Mouse (Mus musculus) c-Kit-positive CD71-positive TER-119-negative erythroid progenitor cells, embryonic 14.5 days (primary cell): Measurements from ENCODE around the gene Plac9a.
"Not testable (repeated sequence)": the region's sequence is repeated elsewhere in the genome, so short reads cannot be mapped to it uniquely, and the experiment has no call there.

Source experiments
- DNase-seq: peaks from one replicate; pipeline ENCODE4 v3.0.0-alpha.2; 2013; ENCODE audit warnings: low read depth

Gene Plac9a

GRCm38 (mm10) chr14:25903000-25903399 lies at the start of gene Plac9a:
Gene Plac9a, minus strand, starts transcription at chr14:25903100.
- not testable (repeated sequence) for DNase-seq

DNA sequence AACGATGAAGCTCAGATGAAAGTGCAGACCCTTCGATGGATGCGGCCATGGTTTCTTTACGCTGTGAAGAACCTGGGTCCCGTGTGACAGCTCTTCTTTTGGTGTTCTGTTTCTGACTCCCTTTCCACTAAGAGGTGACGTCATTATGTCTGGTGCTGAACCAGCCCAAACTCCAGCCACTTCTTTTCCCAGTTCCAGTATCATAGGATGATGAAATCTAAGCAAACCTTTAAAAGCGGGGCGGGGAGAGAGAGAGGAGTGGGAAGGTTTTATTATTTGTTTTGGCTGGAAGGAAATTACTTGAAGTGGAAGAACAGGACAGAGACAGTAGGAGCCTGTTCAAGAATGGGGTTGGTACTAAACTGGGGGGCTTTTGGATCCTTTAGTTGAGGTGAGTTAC lies 35.1 kb upstream of the Plac9a start, which contains the start of gene Cphx1:
Cphx1 (plus strand) TSS at position 301 of the 400 bp plus-strand sequence.
- DNase-seq, result not testable (repeated sequence)

DNA sequence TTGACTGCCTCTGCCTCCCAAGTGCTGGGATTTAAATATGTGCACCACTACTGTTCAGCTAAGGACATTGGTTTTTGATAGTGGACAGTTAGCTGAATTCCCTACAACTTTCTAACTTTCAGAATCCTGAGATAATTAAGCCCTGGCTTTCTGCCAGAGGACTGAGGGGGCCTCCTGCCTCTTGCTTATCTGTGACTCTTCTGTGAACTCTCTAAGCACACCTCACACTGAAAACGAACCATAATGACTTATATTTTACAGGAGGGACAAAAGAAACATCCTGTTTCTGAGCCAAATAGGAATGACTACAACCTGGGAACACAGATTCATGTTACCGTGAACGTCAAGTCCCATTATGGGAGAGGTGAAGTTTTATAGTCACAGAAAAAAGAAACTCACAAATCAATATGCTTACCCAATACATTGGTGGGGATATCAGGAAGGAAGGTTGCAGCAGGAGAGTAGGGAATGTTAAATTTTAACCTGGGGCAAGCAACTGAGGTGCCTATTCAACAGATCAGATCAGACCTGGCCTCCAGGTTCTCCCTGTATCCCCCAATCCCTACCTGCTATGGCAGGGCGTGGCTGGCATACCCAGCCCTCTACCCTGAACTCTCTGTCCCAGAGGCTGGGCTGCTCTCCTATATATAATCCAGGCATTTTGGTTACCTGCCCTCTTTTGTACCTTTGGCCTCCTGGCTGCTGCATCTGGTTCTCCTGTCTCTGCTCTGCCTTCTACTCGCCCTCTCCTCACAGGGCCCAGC lies 34.1 kb upstream of the Plac9a start:
- not testable (repeated sequence) for DNase-seq

DNA sequence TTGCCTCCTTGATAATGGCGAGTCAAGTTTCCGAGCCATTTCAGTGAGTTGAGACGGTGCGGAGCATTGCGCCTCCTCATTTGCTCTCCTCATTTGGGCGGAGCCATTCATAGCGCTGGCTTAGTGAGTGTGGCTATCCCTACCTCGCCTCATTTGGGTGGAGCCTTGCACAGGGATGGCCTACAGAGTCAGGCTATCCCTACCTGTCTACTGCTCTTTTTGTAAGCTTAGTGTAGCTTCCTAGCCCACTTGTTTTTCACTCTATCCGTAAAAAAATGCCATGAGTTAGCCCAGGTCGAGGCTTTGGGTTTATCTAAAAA lies 24.6 kb upstream of the Plac9a start, which contains the start of gene Tmem254a:
Tmem254a (minus strand) TSS at position 111 of the 320 bp plus-strand sequence.
- not testable (repeated sequence) for DNase-seq

- DNase-seq, result not testable (repeated sequence)
Observed at GRCm38 (mm10) chr14:25926814-25927561, 24.1 kb upstream of the Plac9a start.

DNA sequence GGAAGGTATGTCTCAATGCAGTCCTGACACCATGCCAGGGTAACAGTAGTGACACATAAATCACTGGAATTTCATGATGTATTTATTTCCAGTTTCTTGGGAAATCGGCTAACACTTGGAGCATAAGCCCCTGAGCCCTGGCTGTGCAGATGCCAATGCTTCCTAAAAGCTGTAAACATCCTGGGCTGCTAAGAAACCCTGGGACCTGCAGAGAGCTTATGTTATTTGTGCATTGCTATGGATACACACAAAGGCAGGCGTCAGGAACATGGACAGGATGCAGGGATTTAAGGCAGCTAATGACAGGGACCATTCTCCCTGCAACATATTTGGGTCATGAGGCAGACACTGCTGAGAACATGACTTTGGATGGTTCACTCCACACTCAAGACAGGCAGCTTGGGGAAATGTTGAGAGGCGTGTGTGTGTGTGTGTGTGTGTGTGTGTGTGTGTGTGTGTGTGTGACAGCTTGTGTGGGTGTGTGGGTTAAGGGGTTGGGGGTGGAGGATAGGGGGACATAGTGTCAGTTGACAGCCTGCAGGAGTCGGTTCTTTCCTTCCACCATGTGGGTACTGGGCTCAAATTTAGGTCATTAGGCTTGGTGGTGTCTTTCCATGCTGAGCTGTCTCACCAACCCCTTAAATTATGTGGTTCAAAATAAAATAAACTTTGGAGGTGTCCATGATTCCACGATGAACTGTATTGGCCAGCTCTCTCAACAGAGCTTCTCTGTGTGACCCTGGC lies 15.7 kb upstream of the Plac9a start:
- DNase-seq, result not testable (repeated sequence)

- DNase-seq, result not testable (repeated sequence)
Observed at GRCm38 (mm10) chr14:25908976-25909375, 6.1 kb upstream of the Plac9a start.

DNA sequence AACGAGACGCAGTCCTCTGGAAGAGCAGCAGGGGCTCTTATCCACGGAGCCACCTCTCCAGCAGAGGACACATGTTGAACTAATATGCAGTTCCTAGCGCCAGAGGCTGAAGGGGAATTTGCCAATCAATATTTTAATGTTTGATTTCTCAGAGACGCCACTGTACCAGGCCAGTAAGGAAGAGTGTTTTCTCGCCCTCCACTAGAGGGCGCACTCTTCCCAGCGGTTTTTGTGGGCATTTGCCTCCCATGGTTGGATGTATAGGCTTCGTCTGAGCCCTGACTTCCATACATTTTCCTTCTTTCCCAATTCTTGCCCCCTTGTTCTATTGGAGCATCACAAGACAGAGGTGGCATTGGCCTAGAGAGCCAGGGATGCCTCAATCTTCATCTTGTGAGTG lies 4.4 kb upstream of the Plac9a start:
- not testable (repeated sequence) for DNase-seq

DNA sequence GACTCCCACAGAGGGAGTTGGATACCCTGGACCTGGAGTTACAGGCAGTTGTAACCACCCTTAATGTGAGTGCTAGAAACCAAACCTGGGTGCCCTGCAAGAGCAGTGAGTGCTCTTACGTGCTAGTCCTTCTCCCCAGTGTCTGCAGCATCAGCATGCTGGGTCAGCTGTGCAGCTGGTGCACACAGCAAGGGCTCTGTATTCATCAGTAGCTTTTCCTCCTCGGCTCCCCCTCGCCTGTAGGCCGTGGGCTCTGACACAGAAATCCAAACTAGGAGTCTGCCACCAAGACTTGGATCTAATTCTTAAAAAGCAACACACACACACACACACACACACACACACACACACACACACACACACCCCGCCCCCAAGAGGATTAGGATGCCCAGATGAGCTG lies 2.3 kb upstream of the Plac9a start:
- DNase-seq, result not testable (repeated sequence)

DNA sequence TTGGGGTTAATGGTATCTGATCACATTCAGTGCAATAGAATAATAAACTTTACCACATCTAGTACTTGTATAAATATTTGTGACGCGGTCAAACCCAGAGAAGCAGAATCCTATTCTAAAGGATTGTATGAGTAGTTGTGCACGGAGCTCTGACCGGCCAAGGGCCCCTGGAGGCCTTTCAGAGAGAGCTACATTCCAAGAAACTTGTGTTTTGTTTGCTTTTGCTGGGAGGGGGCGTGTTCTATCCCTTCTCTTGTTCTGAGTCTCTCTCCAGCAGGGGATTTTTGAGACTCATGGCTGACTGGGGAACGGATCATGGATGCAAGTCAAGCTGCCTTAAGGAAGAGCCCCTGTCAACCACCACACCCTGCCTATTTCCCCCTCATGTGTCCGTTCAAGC lies 7.2 kb downstream of the Plac9a start:
- not testable (repeated sequence) for DNase-seq

DNA sequence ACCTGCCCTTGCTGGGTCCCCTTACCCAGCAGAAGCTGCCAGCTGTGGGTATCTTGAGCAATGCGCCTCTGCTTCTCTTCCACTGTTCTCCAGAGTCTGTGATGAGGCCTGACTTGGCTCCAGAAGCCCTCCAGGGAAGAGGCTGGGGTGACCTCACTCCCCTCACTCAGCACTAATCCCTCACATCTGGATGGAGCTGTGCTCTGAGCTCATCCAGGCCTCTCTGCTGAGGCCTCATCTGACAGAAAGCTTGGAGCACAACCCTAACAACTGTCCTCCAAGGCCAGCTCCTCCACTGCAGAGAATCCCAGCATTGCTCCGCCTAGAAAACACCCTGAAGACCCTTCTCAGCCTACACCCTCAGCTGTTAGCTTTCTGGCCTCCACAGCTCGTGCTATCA lies 8.3 kb downstream of the Plac9a start:
- DNase-seq, result not testable (repeated sequence)

DNA sequence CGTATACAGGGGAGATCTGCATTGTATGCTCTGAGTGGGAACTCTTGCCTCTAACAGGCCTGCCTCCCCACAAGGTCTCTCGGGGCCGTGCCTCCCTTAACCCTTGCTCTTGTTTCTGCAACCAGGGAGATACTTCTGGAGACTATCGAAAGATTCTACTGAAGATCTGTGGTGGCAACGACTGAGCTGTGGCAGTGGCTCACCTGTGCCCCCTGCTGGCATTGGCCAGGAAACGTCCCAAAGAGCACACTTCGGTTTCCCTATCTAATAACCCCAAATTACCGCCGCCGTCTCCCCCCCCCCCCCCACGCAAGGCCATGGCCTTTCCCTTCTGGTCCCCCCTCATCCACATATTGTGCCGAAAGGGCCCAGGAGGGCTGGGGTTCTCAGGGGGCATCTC lies 17.0 kb downstream of the Plac9a start:
- not testable (repeated sequence) for DNase-seq

- DNase-seq, result not testable (repeated sequence)
Observed at GRCm38 (mm10) chr14:25881769-25882168, 21.1 kb downstream of the Plac9a start.

- DNase-seq, result not testable (repeated sequence)
Observed at GRCm38 (mm10) chr14:25876640-25877039, 26.3 kb downstream of the Plac9a start.

DNA sequence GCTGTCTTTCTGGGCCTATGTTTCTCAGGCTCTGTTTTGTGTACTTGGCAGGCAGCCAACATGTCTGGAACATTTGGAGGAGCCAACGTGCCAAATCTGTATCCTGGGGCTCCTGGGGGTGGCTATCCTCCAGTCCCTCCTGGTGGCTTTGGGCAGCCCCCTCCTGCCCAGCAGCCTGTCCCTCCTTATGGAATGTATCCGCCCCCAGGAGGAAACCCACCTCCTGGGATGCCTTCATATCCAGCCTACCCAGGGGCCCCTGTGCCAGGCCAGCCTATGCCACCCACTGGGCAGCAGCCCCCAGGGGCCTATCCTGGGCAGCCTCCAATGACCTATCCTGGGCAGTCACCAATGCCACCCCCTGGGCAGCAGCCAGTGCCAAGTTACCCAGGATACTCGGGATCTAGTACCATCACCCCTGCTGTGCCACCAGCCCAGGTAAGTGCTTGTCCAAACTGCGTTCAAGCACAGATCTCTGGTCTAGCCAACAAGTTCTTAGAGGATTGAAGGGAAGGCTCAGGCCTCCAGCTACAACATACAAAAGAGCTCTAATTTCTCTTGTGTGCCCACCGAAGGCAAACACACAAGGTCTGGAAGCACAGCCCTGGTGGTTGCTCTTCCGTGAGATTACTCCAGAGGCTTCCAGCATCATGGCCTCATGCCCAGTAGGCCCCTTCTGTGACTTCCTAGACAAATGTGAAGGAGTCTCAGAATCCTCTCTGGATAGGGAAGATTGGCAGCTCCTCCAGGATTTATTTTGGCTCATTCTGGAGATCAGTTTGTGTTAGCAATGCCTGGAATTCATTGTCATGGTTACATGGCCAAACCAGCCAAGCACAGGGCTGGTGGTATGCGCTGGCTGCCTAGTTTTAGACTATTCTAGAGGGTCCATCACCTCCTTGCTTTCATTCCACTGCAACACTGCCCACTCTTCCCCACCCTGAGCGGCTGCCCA lies 30.2 kb downstream of the Plac9a start:
- no peak for DNase-seq

DNA sequence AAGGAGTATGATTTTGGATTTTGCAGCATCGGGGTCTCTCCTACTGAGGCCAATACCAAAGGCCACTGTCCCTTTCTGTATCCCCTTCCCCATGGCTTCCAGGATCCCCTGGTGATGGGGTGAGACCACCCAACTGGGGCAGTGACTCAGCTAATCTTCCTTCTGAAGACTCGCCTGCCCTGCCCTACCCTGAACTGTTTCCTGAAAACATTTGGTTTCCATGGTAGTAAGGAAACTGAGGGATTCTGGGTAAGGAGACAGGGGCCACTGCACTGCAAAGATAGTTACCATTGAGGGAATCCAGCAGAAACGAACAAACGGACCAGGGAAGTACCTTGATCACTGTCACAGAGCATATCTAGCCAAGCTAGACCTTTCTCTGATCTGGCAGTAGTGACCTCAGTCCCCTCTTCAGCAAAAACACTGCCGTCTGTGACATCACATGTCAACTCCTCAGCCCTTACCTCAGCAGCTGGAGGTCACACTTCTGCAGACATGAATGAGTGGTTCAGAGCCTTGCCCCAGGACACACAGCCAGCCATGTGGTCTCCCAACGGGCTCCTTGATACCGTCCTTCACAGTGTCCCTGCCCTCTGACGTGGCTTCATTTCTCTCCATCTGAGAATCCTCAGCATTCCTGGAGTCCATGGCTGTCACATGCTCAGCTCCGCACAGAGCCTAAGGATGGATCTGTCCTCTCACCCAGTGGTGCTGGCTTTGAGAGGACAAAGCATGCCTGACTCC lies 33.6 kb downstream of the Plac9a start:
- no peak for DNase-seq

DNA sequence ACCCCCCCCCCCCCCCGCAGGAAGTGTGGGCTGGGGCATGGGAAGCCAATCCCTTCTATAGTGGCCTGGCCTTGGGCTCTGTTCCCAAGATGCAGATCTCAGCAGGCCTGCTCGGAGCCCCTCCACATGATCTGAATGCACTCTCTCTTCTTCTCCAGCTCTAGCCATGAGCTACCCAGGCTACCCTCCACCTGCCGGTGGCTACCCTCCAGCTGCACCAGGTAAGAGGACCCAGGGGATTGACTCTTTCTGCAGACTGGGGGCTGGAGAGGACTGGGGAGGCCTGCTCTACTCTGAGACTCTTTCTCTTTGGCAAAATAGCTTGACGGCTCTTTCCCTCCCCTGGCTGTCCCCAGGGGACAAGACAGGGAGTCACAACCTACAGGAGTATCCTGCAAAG lies 34.2 kb downstream of the Plac9a start:
- DNase-seq, result no peak

GRCm38 (mm10) chr14:25867834-25868233 lies 35.1 kb downstream of the Plac9a start:
- no peak for DNase-seq

GRCm38 (mm10) chr14:25866832-25867231 lies 36.1 kb downstream of the Plac9a start:
- DNase-seq, result no peak

DNA sequence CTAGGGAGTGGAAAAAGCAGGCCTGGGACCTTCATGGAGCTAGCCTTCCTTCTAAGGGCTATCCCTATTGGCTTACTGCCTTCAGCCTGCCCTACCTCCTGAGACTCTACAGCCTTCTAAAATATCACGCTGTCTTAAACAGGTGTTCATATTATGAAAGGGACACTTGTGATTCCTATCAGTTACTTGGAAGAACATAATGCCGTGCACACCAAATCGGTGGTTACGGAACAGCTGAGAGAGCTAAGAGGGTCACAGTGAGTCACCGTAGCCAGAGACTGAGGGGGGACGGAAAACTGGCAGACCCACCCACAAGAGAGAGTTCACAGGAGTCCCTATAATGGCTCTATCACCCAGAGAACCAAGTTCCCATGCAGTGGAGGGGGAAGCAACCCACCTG lies 36.5 kb downstream of the Plac9a start:
- DNase-seq, result no peak

DNA sequence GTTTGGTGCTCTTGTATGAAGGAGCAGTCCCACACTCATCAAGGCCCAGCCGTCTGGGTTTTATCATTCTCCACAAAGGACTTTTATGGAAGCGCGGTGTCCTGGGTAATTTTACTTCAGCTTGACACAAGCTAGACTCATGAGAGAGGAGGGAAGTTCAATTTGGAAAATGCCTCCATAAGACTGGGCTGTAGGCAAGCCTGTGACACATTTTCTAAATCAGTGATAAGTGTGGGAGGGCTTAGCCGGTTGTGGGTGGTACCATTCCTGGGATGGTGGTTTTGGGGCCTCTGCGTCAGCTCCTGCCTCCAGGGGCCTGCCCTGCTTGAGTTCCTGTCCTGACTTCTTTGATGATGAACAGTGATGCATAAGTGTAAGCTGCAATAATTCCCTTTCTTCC lies 37.6 kb downstream of the Plac9a start:
- DNase-seq, result no peak
